16 mouse cellular contexts compared by ENCODE assay signal in the genomic region with DNA sequence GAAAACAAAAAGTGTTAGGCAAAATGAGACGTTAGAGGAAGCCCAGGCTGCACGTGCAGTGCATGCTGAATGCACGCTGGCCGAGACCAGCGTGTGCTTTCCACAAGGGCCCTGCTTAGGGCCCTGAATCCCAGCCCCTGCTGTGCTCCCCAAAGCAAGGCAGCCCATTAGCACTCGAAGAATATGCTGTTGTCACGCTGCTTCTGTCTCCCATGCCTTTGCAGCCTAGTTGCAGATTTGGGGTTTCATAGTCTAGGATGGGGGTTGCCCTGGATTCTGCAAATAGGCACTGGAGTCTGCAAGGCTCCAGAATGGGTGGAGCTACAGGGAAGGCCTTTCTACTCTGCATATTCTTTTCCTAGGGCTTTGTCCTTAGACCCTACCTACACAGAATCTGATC.
A peak's percentile ranks its signal among the peaks of the same experiment; 100 is the strongest.
DNase-seq lines count a peak whose midpoint lies in the region; ATAC-seq lines count a peak whose summit lies in the region.
"Had no signal": no experiment of that assay in that cellular context is flagged by ENCODE, and none has a peak within 500 bp of the region (broad histone marks: within the 10 kb centered on the region; RNA-seq: fewer than 3 reads in every experiment).

No protein-coding gene starts in this region.

- H3K27ac ChIP-seq in hindbrain, embryonic 15.5 days (replicated peaks), result peak overlapping the region; percentile 26
- H3K27ac ChIP-seq in midbrain, embryonic 12.5 days (replicated peaks), result no peak overlapping the region
- H3K27ac ChIP-seq: embryonic facial prominence, embryonic 13.5 days; heart, embryonic 10.5 days; limb, embryonic 12.5 days; stomach, embryonic 15.5 days had no signal

- H3K36me3 ChIP-seq in hindbrain, embryonic 15.5 days, result no peaks in the 10 kb centered on the region
- H3K36me3 ChIP-seq in midbrain, embryonic 12.5 days, result no peaks in the 10 kb centered on the region
- H3K36me3 ChIP-seq: embryonic facial prominence, embryonic 13.5 days; heart, embryonic 10.5 days; limb, embryonic 12.5 days; stomach, embryonic 15.5 days had no signal

- peaks cover 9% of the 10 kb centered on the region for H3K4me1 ChIP-seq in hindbrain, embryonic 15.5 days (replicated peaks)
- peaks cover 11% of the 10 kb centered on the region for H3K4me1 ChIP-seq in midbrain, embryonic 12.5 days
- H3K4me1 ChIP-seq: embryonic facial prominence, embryonic 13.5 days; heart, embryonic 10.5 days; limb, embryonic 12.5 days; stomach, embryonic 15.5 days had no signal

- WGBS in hindbrain, embryonic 15.5 days, result 14% methylated on average over 7 of the region's 7 CpGs
- 22% methylated on average over 7 of the region's 7 CpGs for WGBS in midbrain, embryonic 12.5 days

- no peak overlapping the region for H3K4me2 ChIP-seq in hindbrain, embryonic 15.5 days
- no peak overlapping the region for H3K4me2 ChIP-seq in midbrain, embryonic 12.5 days (replicated peaks)
- H3K4me2 ChIP-seq: embryonic facial prominence, embryonic 13.5 days; limb, embryonic 12.5 days; stomach, embryonic 15.5 days had no signal

- no peak overlapping the region for H3K9ac ChIP-seq in hindbrain, embryonic 15.5 days
- no peak overlapping the region for H3K9ac ChIP-seq in midbrain, embryonic 12.5 days (replicated peaks)
- H3K9ac ChIP-seq: embryonic facial prominence, embryonic 13.5 days; limb, embryonic 12.5 days; stomach, embryonic 15.5 days had no signal

- H3K4me3 ChIP-seq in hindbrain, embryonic 15.5 days, result no peak overlapping the region
- H3K4me3 ChIP-seq in midbrain, embryonic 12.5 days, result no peak overlapping the region
- H3K4me3 ChIP-seq: embryonic facial prominence, embryonic 13.5 days; heart, embryonic 10.5 days; limb, embryonic 12.5 days; myocyte; stomach, embryonic 15.5 days had no signal

- DNase-seq in frontal cortex, postnatal 25 days (ENCODE audit: low spot score in 2 of 2), result no peak
- peak; percentile 7 for DNase-seq in right cerebral cortex, postnatal 14 days
- no peak for DNase-seq in thymus, postnatal 36 days
- no peak for DNase-seq in spleen, postnatal 10 days (ENCODE audit: low spot score in 2 of 2)
- DNase-seq in gastrocnemius, adult 8-10 months (ENCODE audit: low spot score in 2 of 2), result no peak
- DNase-seq: B cell, adult 2 months; kidney, adult 8-10 months had no signal

- H3K9me3 ChIP-seq in hindbrain, embryonic 15.5 days, result no peaks in the 10 kb centered on the region
- H3K9me3 ChIP-seq in midbrain, embryonic 12.5 days, result no peaks in the 10 kb centered on the region
- H3K9me3 ChIP-seq: embryonic facial prominence, embryonic 13.5 days; heart, embryonic 10.5 days; limb, embryonic 12.5 days; stomach, embryonic 15.5 days had no signal

- no peaks in the 10 kb centered on the region for H3K27me3 ChIP-seq in hindbrain, embryonic 15.5 days
- H3K27me3 ChIP-seq in midbrain, embryonic 12.5 days, result no peaks in the 10 kb centered on the region
- H3K27me3 ChIP-seq: embryonic facial prominence, embryonic 13.5 days; limb, embryonic 12.5 days; stomach, embryonic 15.5 days had no signal

- ATAC-seq in frontal cortex, adult (ENCODE audit: low TSS enrichment), result peak; percentile 74
- ATAC-seq in hindbrain, embryonic 15.5 days (ENCODE audit: low FRiP score, low read depth), result peak; percentile 81
- peak; percentile 81 for ATAC-seq in midbrain, embryonic 12.5 days (ENCODE audit: low FRiP score, low read depth)
- ATAC-seq: lung, postnatal 0 days had no signal
